Mouse (Mus musculus) CH12.LX (cell line): Measurements from ENCODE around the gene Pdp2. TPM values are rescaled to one million over a fixed set of nuclear protein-coding genes. Genes with fewer than 3 reads are reported as not detected.
A peak's percentile ranks its signal among the peaks of the same experiment; 100 is the strongest.
"Not testable (repeated sequence)": the region's sequence is repeated elsewhere in the genome, so short reads cannot be mapped to it uniquely, and the experiment has no call there.

Experiments used
- DNase-seq: peaks from one replicate; pipeline ENCODE4 v3.0.0-alpha.2; 2013; ENCODE audit errors: extremely low read depth
- H3K27ac ChIP-seq: 2 replicates; pipeline ENCODE4 v1.5.1; 2012; ENCODE audit warnings: low read depth, mild to moderate bottlenecking, control low read depth, moderate library complexity; ENCODE audit not compliant: insufficient read depth
- H3K27me3 ChIP-seq: replicated peaks from 2 replicates; pipeline ENCODE3; 2012; ENCODE audit warnings: inconsistent platforms
- H3K36me3 ChIP-seq, 2 experiments: replicated peaks in 1 of 2; 2 replicates each; pipeline versions ENCODE3 to v1.6.1; 2012; ENCODE audit warnings: inconsistent platforms in 1 of 2, low read length in 1 of 2, mild to moderate bottlenecking in 1 of 2, mixed read lengths in 1 of 2, moderate library complexity in 1 of 2; ENCODE audit not compliant: control insufficient read depth in 1 of 2, insufficient read depth in 1 of 2
- H3K4me1 ChIP-seq, 2 experiments: 2 replicates each; pipeline ENCODE4 v1.6.1; 2012; ENCODE audit warnings: inconsistent platforms in 1 of 2, moderate library complexity in 1 of 2; ENCODE audit not compliant: insufficient read depth in 2 of 2, control insufficient read depth in 1 of 2
- H3K4me2 ChIP-seq: 2 replicates; pipeline ENCODE4 v1.6.1; 2012; ENCODE audit warnings: low read depth, mild to moderate bottlenecking, control low read depth; ENCODE audit not compliant: poor library complexity, insufficient read depth, severe bottlenecking
- H3K4me3 ChIP-seq, 3 experiments: fragments of 150-350 bp in 1 of 3; sonication (generic) in 1 of 3; replicated peaks in 1 of 3; 2 replicates each; pipeline versions ENCODE3 to v1.5.1; 2011 to 2012; ENCODE audit warnings: low read depth in 2 of 3, low read length in 2 of 3, mild to moderate bottlenecking in 2 of 3, moderate library complexity in 2 of 3, control low read depth in 1 of 3, improper control_type of control experiment in 1 of 3, inconsistent platforms in 1 of 3, mixed read lengths in 1 of 3; ENCODE audit not compliant: poor library complexity in 1 of 3
- H3K79me2 ChIP-seq: replicated peaks from 2 replicates; pipeline ENCODE4 v1.6.1; 2012; ENCODE audit warnings: mild to moderate bottlenecking, moderate library complexity; ENCODE audit not compliant: control insufficient read depth, poor library complexity, insufficient read depth, severe bottlenecking; ENCODE audit errors: extremely low read depth
- H3K9ac ChIP-seq: 2 replicates; pipeline ENCODE4 v1.6.1; 2012; ENCODE audit warnings: low read depth, mild to moderate bottlenecking, control low read depth, moderate library complexity; ENCODE audit not compliant: insufficient read depth
- H3K9me3 ChIP-seq: replicated peaks from 2 replicates; pipeline ENCODE3; 2012; ENCODE audit warnings: low read length, inconsistent platforms, mixed read lengths
- BHLHE40 ChIP-seq: IDR thresholded peaks from 2 replicates; pipeline ENCODE4 v1.6.1; 2011; ENCODE audit warnings: mild to moderate bottlenecking, low read depth, low read length, improper control_type of control experiment
- CHD2 ChIP-seq: IDR thresholded peaks from 2 replicates; pipeline ENCODE4 v1.6.1; 2011; ENCODE audit warnings: low read length, improper control_type of control experiment
- CTCF ChIP-seq, 2 experiments: IDR thresholded peaks in 1 of 2; conservative IDR thresholded peaks in 1 of 2; 2 replicates each; pipeline ENCODE4 v1.5.1; 2011 to 2012; ENCODE audit warnings: low read depth in 2 of 2, low read length in 2 of 2, improper control_type of control experiment in 1 of 2, inconsistent platforms in 1 of 2, mild to moderate bottlenecking in 1 of 2, moderate library complexity in 1 of 2
- EP300 ChIP-seq: IDR thresholded peaks from 2 replicates; pipeline ENCODE4 v1.6.1; 2011; ENCODE audit warnings: low read length, improper control_type of control experiment
- HCFC1 ChIP-seq: IDR thresholded peaks from 2 replicates; pipeline ENCODE4 v1.6.1; 2012; ENCODE audit warnings: low read depth, mild to moderate bottlenecking, inconsistent platforms, low read length, improper control_type of control experiment
- IRF4 ChIP-seq: IDR thresholded peaks from 2 replicates; pipeline ENCODE4 v1.6.1; 2014; ENCODE audit warnings: low read depth, mild to moderate bottlenecking, inconsistent platforms, low read length, improper control_type of control experiment
- JUND ChIP-seq: conservative IDR thresholded peaks from 2 replicates; pipeline ENCODE4 v1.6.1; 2011; ENCODE audit warnings: low read depth, low read length, improper control_type of control experiment
- KAT2A ChIP-seq: IDR thresholded peaks from 2 replicates; pipeline ENCODE4 v1.6.1; 2012; ENCODE audit warnings: low read length, improper control_type of control experiment, inconsistent platforms; ENCODE audit not compliant: insufficient replicate concordance
- MAX ChIP-seq: IDR thresholded peaks from 2 replicates; pipeline ENCODE4 v1.6.1; 2011; ENCODE audit warnings: low read length, improper control_type of control experiment
- MAZ ChIP-seq: IDR thresholded peaks from 2 replicates; pipeline ENCODE4 v1.6.1; 2012; ENCODE audit warnings: low read depth, mild to moderate bottlenecking, inconsistent platforms, low read length, improper control_type of control experiment, moderate library complexity
- MEF2A ChIP-seq: IDR thresholded peaks from 2 replicates; pipeline ENCODE4 v1.6.1; 2014; ENCODE audit warnings: low read depth, mild to moderate bottlenecking, inconsistent platforms, low read length, improper control_type of control experiment, borderline replicate concordance
- MYC ChIP-seq: IDR thresholded peaks from 2 replicates; pipeline ENCODE4 v1.6.1; 2011; ENCODE audit warnings: low read depth, mild to moderate bottlenecking, improper control_type of control experiment, low read length
- NRF1 ChIP-seq: IDR thresholded peaks from 2 replicates; pipeline ENCODE4 v1.6.1; 2014; ENCODE audit warnings: low read depth, mild to moderate bottlenecking, inconsistent platforms, low read length, improper control_type of control experiment, moderate library complexity
- PAX5 ChIP-seq: IDR thresholded peaks from 2 replicates; pipeline ENCODE4 v1.6.1; 2012; ENCODE audit warnings: low read length, inconsistent platforms, mixed read lengths
- POLR2A ChIP-seq: IDR thresholded peaks from 2 replicates; pipeline ENCODE4 v1.6.1; 2011; ENCODE audit warnings: low read depth, mild to moderate bottlenecking, improper control_type of control experiment, low read length
- POLR2AphosphoS2 ChIP-seq: IDR thresholded peaks from 2 replicates; pipeline ENCODE4 v1.6.1; 2011; ENCODE audit warnings: low read depth, low read length, improper control_type of control experiment
- TCF12 ChIP-seq: IDR thresholded peaks from 2 replicates; pipeline ENCODE4 v1.6.1; 2014; ENCODE audit warnings: low read depth, mild to moderate bottlenecking, inconsistent platforms, low read length, improper control_type of control experiment
- ZNF384 ChIP-seq: IDR thresholded peaks from 2 replicates; pipeline ENCODE4 v1.6.1; 2012; ENCODE audit warnings: low read depth, low read length, improper control_type of control experiment, inconsistent platforms
- dilution Hi-C: fragments of 300-500 bp; cut with MboI; formaldehyde crosslinking; loops from 2 replicates; pipeline ENCODE4 v1.14.3; 2020; ENCODE audit warnings: low sequenced_read_pairs; ENCODE audit not compliant: extremely low pct_unique_long_range_greater_than_20kb, extremely low pct_ligation_motif_present
- in situ Hi-C: fragments of 300-500 bp; cut with MboI; formaldehyde crosslinking; loops from 3 replicates; pipeline ENCODE4 v1.14.3; 2019; ENCODE audit warnings: low sequenced_read_pairs, low pct_ligation_motif_present, low pct_unique_long_range_greater_than_20kb, mixed read lengths
- polyA plus RNA-seq: library from polyadenylated mRNA; unstranded; fragments of >175 nt; gene quantifications from 2 replicates; pipeline ENCODE4 v1.2.1, GENCODE M21; 2012; ENCODE audit warnings: low read depth; ENCODE audit not compliant: insufficient read length
- total RNA-seq, 2 experiments: library from RNA; depleted of rRNA; stranded (reverse); fragments of 300-350 nt in 1 of 2; fragments of >200 nt in 1 of 2; gene quantifications; 2 replicates each; pipeline ENCODE4 v1.2.3; 2012 to 2014

Pdp2 gene
- total and polyA plus RNA-seq, 3 experiments, result 7.6 to 9.6 (median 8.7) TPM

DNA sequence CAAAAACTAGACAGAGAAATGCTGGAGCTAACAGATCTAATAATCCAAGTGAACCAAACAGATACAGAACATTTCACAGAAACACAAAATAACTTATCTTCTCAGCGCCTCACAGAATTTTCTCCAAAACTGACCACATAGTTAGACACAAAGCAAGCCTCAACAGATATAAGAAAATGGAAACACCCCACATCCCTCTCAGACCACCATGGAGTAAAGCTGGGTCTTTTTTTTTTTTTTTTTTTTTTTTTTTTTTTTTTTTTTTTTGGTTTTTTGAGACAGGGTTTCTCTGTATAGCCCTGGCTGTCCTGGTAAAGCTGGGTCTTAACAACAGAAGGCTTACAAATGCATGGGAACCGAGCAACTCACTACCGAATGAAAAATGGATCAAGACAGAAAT is 14.4 kb upstream of the Pdp2 start:
- Histone ChIP-seq H3K79me2 (no peaks in the 10 kb centered on the region), H3K4me3 (no peak overlapping the region), H3K36me3 (no peaks in the 10 kb centered on the region), H3K9ac (no peak overlapping the region), H3K27me3 (peaks cover 4% of the 10 kb centered on the region), H3K4me2 (no peak overlapping the region), H3K4me1 (no peaks in the 10 kb centered on the region; a peak in 1 of 4 replicates), H3K27ac (no peak overlapping the region), H3K9me3 (no peaks in the 10 kb centered on the region)
- no peak for DNase-seq
- in situ Hi-C loops (no loop called here), dilution Hi-C loops (no loop called here)
- no peak for TF ChIP-seq CHD2
- no peak for TF ChIP-seq MYC
- TF ChIP-seq MAX, result no peak
- no peak for TF ChIP-seq POLR2AphosphoS2
- TF ChIP-seq BHLHE40, result no peak
- TF ChIP-seq HCFC1, result no peak
- no peak for TF ChIP-seq PAX5
- no peak for TF ChIP-seq IRF4
- TF ChIP-seq EP300, result no peak
- no peak for TF ChIP-seq ZNF384
- no peak for TF ChIP-seq POLR2A
- TF ChIP-seq NRF1, result no peak
- TF ChIP-seq MAZ, result no peak
- TF ChIP-seq TCF12, result no peak
- TF ChIP-seq JUND, result no peak
- no peak for TF ChIP-seq KAT2A
- no peak for TF ChIP-seq MEF2A

GRCm38 (mm10) chr8:104577606-104578005 is 13.6 kb upstream of the Pdp2 start:
- peak in 1 of 2 experiments; percentile 52; a peak in 2 of 4 replicates for TF ChIP-seq CTCF (conservative IDR thresholded peaks at IDR 0.05 in 1 of 2, IDR thresholded peaks at IDR 0.05 in 1 of 2; ENCODE audit: low read depth in 2 of 2, low read length in 2 of 2)
- in situ Hi-C loops, H3K27ac ChIP-seq: not testable (repeated sequence)

More at GRCm38 (mm10) chr8:104577606-104578005, 13.6 kb upstream of the Pdp2 start:
- H3K4me3 ChIP-seq, H3K9me3 ChIP-seq, H3K9ac ChIP-seq, H3K79me2 ChIP-seq, H3K4me2 ChIP-seq, dilution Hi-C loops, H3K27me3 ChIP-seq, H3K36me3 ChIP-seq, H3K4me1 ChIP-seq, DNase-seq: not testable (repeated sequence)
